Mouse (Mus musculus) heart, embryonic 14.5 days (tissue): ENCODE data around the gene Csad. TPM values are rescaled to one million over a fixed set of nuclear protein-coding genes. Genes with fewer than 3 reads are reported as not detected.

Experiments used
- ATAC-seq: fragments of 200-750 bp; cut with Nextera tagmentation; 2 replicates; pipeline ENCODE4 v1.8.0; 2017; ENCODE audit warnings: low read depth, moderate TSS enrichment; ENCODE audit not compliant: insufficient number of reproducible peaks, insufficient read depth, low FRiP score
- H3K27ac ChIP-seq, 2 experiments: fragments of 200-500 bp in 1 of 2; fragments of 300-500 bp in 1 of 2; sonication (generic) in 1 of 2; replicated peaks in 1 of 2; 2 replicates each; pipeline ENCODE4 v1.5.1; 2012 to 2014; ENCODE audit warnings: low read depth in 2 of 2, low read length in 2 of 2, control low read depth in 1 of 2, mild to moderate bottlenecking in 1 of 2, mixed read lengths in 1 of 2; ENCODE audit not compliant: control insufficient read depth in 1 of 2, insufficient read depth in 1 of 2
- H3K27me3 ChIP-seq: fragments of 300-500 bp; sonication (generic); 2 replicates; pipeline ENCODE4 v1.6.1; 2014; ENCODE audit warnings: mild to moderate bottlenecking, low read length, control low read depth; ENCODE audit not compliant: control insufficient read depth, insufficient read depth
- H3K36me3 ChIP-seq: fragments of 300-500 bp; sonication (generic); 2 replicates; pipeline ENCODE4 v1.6.1; 2014; ENCODE audit warnings: mild to moderate bottlenecking, control low read depth, low read length, mixed read lengths; ENCODE audit not compliant: control insufficient read depth, insufficient read depth
- H3K4me1 ChIP-seq, 2 experiments: fragments of 200-500 bp in 1 of 2; fragments of 300-500 bp in 1 of 2; sonication (generic) in 1 of 2; 2 replicates each; pipeline ENCODE4 v1.6.1; 2012 to 2014; ENCODE audit warnings: low read length in 2 of 2, control low read depth in 1 of 2, mixed read lengths in 1 of 2; ENCODE audit not compliant: control insufficient read depth in 2 of 2, insufficient read depth in 2 of 2
- H3K4me2 ChIP-seq: fragments of 300-500 bp; sonication (generic); 2 replicates; pipeline ENCODE4 v1.6.1; 2014; ENCODE audit warnings: mild to moderate bottlenecking, low read length
- H3K4me3 ChIP-seq, 2 experiments: fragments of 200-500 bp in 1 of 2; fragments of 300-500 bp in 1 of 2; sonication (generic) in 1 of 2; 2 replicates each; pipeline ENCODE4 v1.5.1; 2012 to 2014; ENCODE audit warnings: low read length in 2 of 2, mild to moderate bottlenecking in 2 of 2, control low read depth in 1 of 2, low read depth in 1 of 2, moderate library complexity in 1 of 2; ENCODE audit not compliant: control insufficient read depth in 1 of 2, insufficient read depth in 1 of 2
- H3K9ac ChIP-seq: fragments of 300-500 bp; sonication (generic); 2 replicates; pipeline ENCODE4 v1.6.1; 2014; ENCODE audit warnings: mild to moderate bottlenecking, low read length
- H3K9me3 ChIP-seq: fragments of 300-500 bp; sonication (generic); 2 replicates; pipeline ENCODE4 v1.6.1; 2016; ENCODE audit warnings: low read length, control low read depth; ENCODE audit not compliant: control insufficient read depth
- WGBS: fragments of 180-500 bp; shearing (Covaris S2); extraction: QIAGEN DNeasy Blood & Tissue Kit; methylation state at CpG from one replicate; pipeline ENCODE4 v1.1.7; 2014; 5-methylcytosine and 5-hydroxymethylcytosine counted together
- polyA plus RNA-seq: library from polyadenylated mRNA; unstranded; fragments of >200 nt; fragmentation: Nextera tagmentation; extraction: Ambion mirVana; gene quantifications from 2 replicates; pipeline ENCODE4 v1.2.1, GENCODE M21; 2014

Gene Csad
- polyA plus RNA-seq, 1 experiment from 2014 or later: 36.4 TPM

DNA sequence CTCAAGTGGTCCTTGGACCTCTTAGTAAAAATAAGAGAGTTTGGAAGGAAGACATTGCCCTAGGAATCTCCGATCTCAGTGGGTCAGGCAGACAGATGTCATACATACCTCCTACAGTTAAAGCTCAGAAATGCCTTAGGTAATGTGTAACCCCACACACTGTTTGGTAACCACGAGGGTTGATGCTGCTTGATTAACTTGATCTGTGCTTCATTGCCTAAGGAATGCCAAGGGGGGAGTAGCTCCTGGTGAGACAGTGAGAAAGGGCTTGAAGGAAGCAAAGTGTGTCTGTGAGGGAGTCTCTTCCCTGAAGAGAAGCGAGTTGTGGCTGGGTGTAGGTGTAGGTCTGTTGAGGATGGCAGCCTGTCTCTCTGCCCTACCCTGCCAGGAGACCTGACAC lies 2.8 kb upstream of the Csad start:
- WGBS: 86% methylated on average over 3 of the region's 3 CpGs
- no peak overlapping the region for H3K9ac ChIP-seq
- H3K27me3 ChIP-seq: no peaks in the 10 kb centered on the region
- ATAC-seq: no peak
- no peak overlapping the region for H3K4me3 ChIP-seq
- H3K36me3 ChIP-seq: peaks cover 75% of the 10 kb centered on the region
- no peak overlapping the region for H3K4me2 ChIP-seq
- no peak overlapping the region for H3K27ac ChIP-seq
- H3K9me3 ChIP-seq: no peaks in the 10 kb centered on the region
- H3K4me1 ChIP-seq: peaks cover 11 to 26% of the 10 kb centered on the region in 2 experiments

DNA sequence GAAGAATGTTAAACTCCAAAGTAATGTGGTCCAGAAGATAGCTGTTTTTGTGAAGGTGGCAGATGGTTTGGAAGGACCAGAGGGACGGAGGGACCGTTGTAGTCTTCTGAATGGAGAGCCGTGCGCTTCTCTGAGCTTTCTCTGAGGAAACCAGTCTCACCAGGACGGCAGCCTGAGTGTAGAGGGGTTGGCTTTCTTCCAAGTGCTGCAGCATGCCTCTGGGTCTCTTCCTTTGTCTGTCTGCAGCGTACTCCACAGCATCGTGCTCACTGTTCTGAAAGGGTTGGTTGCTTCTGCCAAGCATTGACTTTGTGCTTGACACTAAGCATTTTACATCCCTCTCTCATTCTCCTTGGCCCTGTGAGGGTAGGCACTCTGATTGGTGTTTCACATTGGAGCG lies 1.3 kb upstream of the Csad start:
- Histone ChIP-seq H3K9me3 (no peaks in the 10 kb centered on the region), H3K27me3 (no peaks in the 10 kb centered on the region), H3K4me1 (peaks cover 11 to 30% of the 10 kb centered on the region in 2 experiments), H3K36me3 (peaks cover 62% of the 10 kb centered on the region), H3K4me3 (no peak overlapping the region), H3K9ac (peak overlapping the region; percentile 91), H3K27ac (0 out of 4 replicates have a peak overlapping the region, but pooled peaks of 1 of the 2 experiments have one; percentile 30), H3K4me2 (peak overlapping the region; percentile 67)
- 32% methylated on average over 8 of the region's 8 CpGs for WGBS
- no peak for ATAC-seq

DNA sequence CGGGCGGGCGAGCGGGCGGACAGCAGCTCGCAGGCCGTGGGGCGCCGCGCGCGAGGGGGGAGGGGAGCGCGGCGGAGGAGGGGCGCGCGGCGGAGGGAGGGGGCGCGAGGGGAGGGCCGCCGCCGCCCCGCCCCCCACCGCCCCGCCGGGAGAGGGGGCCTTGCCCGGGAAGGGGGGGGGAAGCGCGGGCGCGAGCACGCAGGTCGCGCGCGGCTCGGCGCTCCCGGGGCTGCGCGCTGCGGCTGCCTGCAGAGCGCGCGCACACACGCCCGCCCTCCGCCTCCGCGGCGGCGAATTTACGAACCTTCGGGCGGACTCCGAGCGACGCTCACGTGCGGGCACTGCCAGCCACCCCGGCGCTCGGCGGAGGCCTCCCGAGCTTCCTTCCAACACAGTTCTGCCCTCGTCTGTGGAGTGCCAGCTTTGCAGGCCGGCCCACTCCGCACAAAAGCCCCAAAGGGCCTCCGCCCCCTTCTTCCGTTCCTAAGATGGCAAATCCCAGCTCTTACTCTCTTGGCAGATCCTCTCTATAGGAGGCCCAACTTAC lies 616 bp downstream of the Csad start:
- H3K4me3 ChIP-seq: peak overlapping the region; percentile 89 to 95
- H3K36me3 ChIP-seq: peaks cover 47% of the 10 kb centered on the region
- H3K9ac ChIP-seq: peak overlapping the region; percentile 91
- H3K27ac ChIP-seq: peak overlapping the region; percentile 95 to 99
- H3K4me1 ChIP-seq: peaks cover 11 to 30% of the 10 kb centered on the region in 2 experiments
- H3K27me3 ChIP-seq: no peaks in the 10 kb centered on the region
- ATAC-seq: peak; percentile 16
- H3K9me3 ChIP-seq: no peaks in the 10 kb centered on the region
- H3K4me2 ChIP-seq: peak overlapping the region; percentile 67
- WGBS: under 1% methylated on average over 36 of the region's 72 CpGs

DNA sequence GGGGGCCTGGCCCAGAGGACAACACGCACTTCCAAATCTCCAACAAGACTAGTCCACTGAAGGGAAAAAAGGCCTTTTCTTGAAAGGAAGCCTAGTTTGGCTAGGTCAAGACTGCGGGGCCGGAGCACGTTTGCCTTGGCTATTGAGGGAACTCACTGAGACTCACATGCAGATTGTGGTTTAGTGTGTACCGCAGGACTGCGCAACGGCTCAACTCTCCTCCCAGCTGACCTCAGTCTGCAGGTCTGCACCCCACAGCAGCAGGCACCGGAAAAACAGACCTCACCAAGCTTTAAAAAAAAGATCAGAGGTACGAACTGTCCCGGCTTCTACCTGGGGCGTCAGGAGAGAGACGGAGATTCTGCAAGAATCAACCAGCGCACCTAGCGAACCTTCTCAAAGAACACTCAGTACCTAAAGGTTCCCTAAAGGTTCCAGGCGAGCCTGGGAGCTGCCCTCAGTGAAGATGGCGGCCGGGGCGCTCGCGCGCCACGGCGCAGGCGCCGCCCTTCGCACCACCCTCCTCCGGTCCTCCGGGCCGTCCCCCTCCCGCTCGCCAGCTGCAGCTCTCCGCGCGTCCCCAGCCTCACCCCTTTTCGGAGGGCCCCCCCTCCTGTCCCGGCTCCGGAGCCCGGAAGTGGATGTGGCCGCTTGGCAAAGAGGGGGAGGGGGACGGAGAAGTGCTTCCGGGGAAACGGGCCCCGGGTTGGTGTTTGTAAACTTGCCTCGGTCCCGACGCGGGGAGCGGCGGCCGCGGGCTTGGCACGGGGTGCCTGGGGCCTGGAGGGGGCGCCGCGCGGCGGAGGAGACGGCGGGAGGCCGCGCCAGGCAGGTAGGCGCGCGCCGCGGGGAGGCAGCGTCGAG lies 1.3 kb downstream of the Csad start, which contains the start of gene Zfp740:
Gene Zfp740 (plus strand): TSS at position 279 of the 864 bp plus-strand sequence.
- H3K9ac ChIP-seq: peak within 1 kb of the TSS; percentile 91
- H3K4me1 ChIP-seq: peaks cover 11 to 30% of the 10 kb centered on the region in 2 experiments
- H3K27ac ChIP-seq: peak within 1 kb of the TSS; percentile 95 to 99
- under 1% methylated on average over 40 of the region's 68 CpGs for WGBS
- H3K4me3 ChIP-seq: peak within 1 kb of the TSS; percentile 89 to 95
- H3K9me3 ChIP-seq: no peaks in the 10 kb centered on the region
- peak within 1 kb of the TSS; percentile 67 for H3K4me2 ChIP-seq
- ATAC-seq: peak; percentile 96
- no peaks in the 10 kb centered on the region for H3K27me3 ChIP-seq
- peaks cover 40% of the 10 kb centered on the region for H3K36me3 ChIP-seq

DNA sequence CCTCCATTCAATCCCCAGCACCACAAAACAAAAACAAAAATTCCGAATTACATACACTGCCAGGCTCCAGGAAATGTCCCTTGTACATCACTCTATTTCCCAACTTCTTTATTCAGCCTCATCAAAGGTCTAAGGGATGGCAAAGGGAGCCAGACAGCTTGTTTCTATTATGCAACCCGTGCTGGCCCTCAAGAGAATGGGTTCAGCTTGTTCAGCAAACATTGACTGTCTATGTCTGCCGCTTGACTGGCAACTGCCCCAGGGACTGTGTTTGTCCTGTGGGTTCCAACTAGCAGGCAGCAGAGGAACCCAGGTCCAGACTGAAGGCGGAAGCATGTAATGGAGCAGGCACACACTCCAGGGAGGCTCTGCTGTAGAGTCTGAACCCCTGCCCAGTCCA lies 5.7 kb downstream of the Csad start:
- H3K36me3 ChIP-seq: peaks cover 3% of the 10 kb centered on the region; the same call in 1 of the 2 replicates
- H3K4me3 ChIP-seq: no peak overlapping the region
- no peak overlapping the region for H3K9ac ChIP-seq
- H3K27me3 ChIP-seq: no peaks in the 10 kb centered on the region
- H3K9me3 ChIP-seq: no peaks in the 10 kb centered on the region
- WGBS: 88% methylated on average over 4 of the region's 4 CpGs
- ATAC-seq: no peak
- peaks cover 0 to 9% of the 10 kb centered on the region in 2 experiments; a peak in 2 of 4 replicates for H3K4me1 ChIP-seq
- no peak overlapping the region for H3K4me2 ChIP-seq
- H3K27ac ChIP-seq: no peak overlapping the region

DNA sequence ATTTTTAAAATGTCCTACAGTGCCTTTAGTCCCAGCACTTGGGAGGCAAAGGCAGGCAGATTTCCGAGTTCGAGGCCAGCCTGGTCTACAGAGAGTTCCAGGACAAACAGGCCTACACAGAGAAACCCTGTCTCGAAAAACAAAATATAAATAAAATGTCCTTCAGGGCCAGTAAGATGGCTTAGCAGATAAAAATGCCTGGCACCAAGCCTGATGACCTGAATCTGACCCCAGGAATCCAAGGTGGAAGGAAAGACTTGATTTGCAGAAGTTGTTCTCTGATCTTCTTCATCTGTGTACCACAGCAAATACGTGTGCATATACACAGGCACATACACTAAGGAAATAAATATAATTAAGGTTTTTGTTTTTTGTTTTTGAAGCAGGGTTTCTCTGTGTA lies 9.2 kb downstream of the Csad start:
- no peak overlapping the region for H3K4me3 ChIP-seq
- H3K4me2 ChIP-seq: no peak overlapping the region
- H3K36me3 ChIP-seq: no peaks in the 10 kb centered on the region; the same call in 1 of the 2 replicates
- H3K27me3 ChIP-seq: no peaks in the 10 kb centered on the region
- H3K4me1 ChIP-seq: peaks cover 0 to 2% of the 10 kb centered on the region in 2 experiments; a peak in 1 of 4 replicates
- no peak for ATAC-seq
- H3K9me3 ChIP-seq: no peaks in the 10 kb centered on the region
- WGBS: 74% methylated on average over 4 of the region's 4 CpGs
- no peak overlapping the region for H3K9ac ChIP-seq
- no peak overlapping the region for H3K27ac ChIP-seq

DNA sequence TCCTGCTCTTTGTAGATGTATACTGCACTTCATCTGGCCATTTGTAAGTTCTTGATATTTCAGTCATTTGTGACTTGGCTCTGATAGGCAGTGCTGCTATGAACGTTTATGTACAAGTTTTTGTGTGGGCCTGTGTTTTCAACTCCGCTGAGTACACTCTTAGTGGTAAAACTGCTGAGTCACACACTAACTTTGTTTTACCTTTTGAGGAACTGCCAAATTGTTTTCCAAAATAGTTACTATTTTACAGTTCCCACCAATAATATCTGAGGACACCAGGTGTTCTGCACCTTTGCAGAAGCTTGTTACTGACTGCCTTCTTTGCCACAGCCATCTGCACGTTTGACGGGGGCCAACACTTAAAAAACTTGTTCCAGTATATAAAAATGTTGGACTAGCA lies 10.1 kb downstream of the Csad start:
- no peak overlapping the region for H3K27ac ChIP-seq
- ATAC-seq: no peak
- H3K9me3 ChIP-seq: no peaks in the 10 kb centered on the region
- no peak overlapping the region for H3K9ac ChIP-seq
- no peaks in the 10 kb centered on the region for H3K36me3 ChIP-seq
- H3K4me3 ChIP-seq: no peak overlapping the region
- H3K4me2 ChIP-seq: no peak overlapping the region
- H3K27me3 ChIP-seq: no peaks in the 10 kb centered on the region
- H3K4me1 ChIP-seq: peaks cover 0 to 2% of the 10 kb centered on the region in 2 experiments; a peak in 1 of 4 replicates
- WGBS: 76% methylated on average over 4 of the region's 4 CpGs
